Mouse (Mus musculus): ENCODE measurements around the gene Fam78a. TPM values are rescaled to one million over a fixed set of nuclear protein-coding genes. Genes with fewer than 3 reads are reported as not detected.

Fam78a gene
- total RNA-seq, 2 experiments from 2014 or later, result 9.5 to 20.5 TPM

Small RNAs within 50 kb of the gene (microRNA-seq; reads per million reads assigned to microRNA genes)
- 0 to 0.32 reads per million in 2 experiments for gene Mir7674

Other genes with a start within 250 kb of the Fam78a start
- gene Fibcd1, start 238.9 kb downstream of the Fam78a start, total RNA-seq (2021), result not detected
- gene Lamc3, start 197.6 kb downstream of the Fam78a start, total RNA-seq (2021), result under 1 TPM; 0.60 to 0.66 TPM
- 10 to 100 TPM; 16.0 to 18.2 TPM for gene Aif1l, start 134.7 kb downstream of the Fam78a start, total RNA-seq (2021)
- 10 to 100 TPM; 20.0 to 20.6 TPM for gene Nup214, start 110.4 kb downstream of the Fam78a start, total RNA-seq (2021)
- gene Plpp7, start 10.7 kb upstream of the Fam78a start, total RNA-seq (2021), result 100 to 1,000 TPM in 1 of 2 experiments, 10 to 100 TPM in 1; 87.5 to 102 TPM
- 10 to 100 TPM; 79.2 to 83.9 TPM for gene Prrc2b, start 66.2 kb upstream of the Fam78a start, total RNA-seq (2021)
- gene Pomt1, start 151.7 kb upstream of the Fam78a start, total RNA-seq (2021), result 10 to 100 TPM; 14.4 to 17.3 TPM
- gene Uck1, start 175.3 kb upstream of the Fam78a start, total RNA-seq (2021), result 10 to 100 TPM; 14.7 to 15.2 TPM
- 10 to 100 TPM; 58.4 to 62.1 TPM for gene Golga2, start 202.5 kb upstream of the Fam78a start, total RNA-seq (2021)
- gene Swi5, start 203.2 kb upstream of the Fam78a start, total RNA-seq (2021), result 100 to 1,000 TPM; 117 to 120 TPM

Data from gastrocnemius, postnatal 14 days (tissue).